Mouse (Mus musculus): ENCODE data around the gene Hfe.

Gene Hfe

DNA sequence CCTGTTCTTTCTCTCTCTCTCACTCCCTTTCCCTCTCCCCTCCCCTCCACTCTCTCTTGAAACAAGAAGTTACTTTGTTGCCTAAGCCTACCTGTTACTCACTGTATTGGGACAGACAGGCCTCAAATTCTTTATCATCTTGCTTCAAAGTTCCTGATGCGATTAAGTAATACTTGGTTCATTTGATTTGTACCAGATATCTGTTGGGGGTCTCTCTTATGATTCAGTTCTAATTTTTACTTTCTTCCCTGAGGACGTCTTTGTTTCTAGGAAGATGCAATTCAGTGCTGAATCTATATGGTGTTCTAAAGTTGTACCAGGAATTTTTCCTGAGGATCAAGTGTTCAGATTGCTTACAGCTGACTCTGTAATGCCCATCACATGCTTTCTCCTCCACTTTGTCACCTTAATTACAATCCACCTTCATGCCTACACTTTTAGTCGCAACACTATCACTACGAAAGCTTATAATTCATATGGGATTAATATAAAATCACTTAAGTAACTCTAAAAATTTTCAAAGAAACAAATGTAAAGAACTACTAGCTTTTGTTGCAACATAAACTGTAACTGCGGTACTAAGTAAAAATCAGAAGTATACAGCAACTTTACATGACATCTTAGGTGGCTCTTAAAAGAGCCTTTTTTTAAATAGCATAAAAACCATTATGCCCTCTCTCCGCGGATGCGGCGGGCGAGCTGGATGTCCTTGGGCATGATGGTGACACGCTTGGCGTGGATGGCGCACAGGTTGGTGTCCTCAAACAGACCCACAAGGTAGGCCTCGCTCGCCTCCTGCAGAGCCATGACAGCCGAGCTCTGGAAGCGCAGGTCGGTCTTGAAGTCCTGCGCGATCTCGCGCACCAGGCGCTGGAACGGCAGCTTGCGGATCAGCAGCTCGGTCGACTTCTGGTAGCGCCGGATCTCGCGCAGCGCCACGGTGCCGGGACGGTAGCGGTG, 34.0 kb upstream of the Hfe start:
- no peak for DNase-seq

DNA sequence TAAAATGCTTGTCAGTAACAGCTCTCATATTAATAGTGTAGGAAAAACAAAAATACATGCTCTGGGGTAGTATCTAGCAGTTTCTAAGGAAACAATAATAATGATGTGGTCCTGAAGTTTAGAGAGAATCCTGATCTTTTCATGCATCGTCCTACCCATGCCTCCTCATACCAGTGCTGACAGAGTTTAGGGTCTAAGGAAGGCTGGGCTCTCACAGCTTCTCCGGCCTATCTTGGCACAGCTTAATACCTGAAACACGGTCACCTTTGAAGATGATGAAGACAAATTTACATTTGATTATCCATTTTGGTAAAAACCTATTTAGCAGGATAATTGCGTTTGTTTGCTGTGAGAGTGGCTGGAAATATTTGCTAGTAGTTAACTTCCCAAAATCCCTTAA, 33.3 kb upstream of the Hfe start:
- DNase-seq, result no peak

DNA sequence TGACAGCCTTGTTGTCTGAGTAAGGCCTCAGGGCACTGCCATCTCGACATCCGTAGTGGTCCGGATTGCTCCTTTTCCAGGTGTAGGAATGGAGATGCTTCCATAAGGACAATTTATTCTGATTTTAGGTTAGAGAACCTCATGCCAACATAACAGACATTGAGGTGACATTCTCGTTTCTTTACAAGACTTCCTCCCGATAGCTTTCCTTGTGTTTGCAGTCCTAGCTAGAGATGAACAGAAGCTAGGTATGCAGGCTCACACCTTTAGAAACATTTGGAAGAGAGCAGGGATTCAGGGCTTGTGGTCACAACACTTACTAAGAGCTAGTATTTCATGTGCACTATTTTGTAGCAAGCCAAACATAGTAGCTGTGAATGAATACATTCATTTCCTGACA, 32.6 kb upstream of the Hfe start:
- DNase-seq, result no peak

DNA sequence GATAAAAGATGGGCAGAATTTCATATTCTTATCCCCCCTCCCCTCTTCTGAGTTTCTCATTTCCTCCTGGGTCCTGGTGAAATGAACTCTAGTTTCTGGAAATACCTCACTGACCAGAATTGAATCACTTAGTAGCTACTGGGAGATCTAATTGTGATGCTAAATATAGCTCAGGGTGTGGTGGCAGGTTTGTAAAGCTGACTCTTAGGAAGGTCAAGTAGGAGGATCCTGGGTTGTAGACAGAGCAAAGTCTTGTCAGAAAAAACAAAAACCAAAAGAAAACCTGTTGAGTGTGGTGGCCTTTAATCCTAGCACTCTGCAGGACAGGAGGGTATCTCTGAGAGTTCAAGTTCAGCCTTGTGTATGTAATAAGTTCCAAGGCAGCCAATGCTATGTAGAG, 31.4 kb upstream of the Hfe start:
- DNase-seq, result peak; percentile 40

DNA sequence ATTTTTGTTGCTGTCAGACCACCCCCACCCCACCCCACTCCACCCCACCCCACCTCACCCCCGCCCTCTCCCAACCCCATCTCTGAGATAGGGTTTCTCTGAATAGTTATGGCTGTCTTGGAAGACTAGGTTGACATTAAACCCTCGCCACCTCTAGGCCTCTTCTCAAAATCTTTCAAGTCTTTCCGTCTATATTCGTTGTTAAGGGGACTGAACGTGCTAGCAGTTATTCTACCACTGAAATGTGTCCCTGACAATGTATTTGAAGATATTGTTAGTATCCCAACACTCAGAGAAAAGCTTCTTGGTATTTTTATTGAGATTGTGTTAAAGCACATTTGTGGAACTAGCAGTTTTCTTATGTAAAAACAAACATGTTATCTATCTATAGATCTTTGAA, 30.3 kb upstream of the Hfe start:
- peak; percentile 25 for DNase-seq

DNA sequence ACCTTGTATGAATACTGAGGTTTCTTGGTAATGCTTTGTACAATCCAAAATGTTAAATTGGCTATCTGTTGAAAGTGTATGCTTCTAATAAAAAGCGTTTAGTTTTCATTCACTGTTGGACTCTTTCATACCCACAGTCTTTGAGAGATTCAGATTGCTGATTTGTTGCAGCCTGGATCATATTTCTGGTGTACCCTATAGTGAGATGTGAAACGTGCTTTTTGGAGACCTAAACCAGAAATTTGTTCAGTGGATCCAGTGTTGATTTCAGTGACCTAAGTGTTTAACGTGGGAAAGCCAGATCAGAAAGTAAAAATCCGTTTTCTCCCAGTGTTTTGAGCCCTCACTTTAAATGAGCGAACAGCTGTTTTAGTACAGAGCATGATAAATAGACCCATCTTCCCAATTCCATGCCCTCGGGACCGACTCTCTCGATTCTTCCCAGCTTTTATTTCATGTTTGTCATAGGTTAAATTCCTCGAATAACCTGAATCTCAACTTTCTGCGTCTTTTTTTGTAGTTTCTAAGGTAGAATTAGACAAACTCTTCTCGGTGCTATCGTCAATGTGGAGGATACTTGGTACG, 29.7 kb upstream of the Hfe start:
- DNase-seq, result peak; percentile 52

DNA sequence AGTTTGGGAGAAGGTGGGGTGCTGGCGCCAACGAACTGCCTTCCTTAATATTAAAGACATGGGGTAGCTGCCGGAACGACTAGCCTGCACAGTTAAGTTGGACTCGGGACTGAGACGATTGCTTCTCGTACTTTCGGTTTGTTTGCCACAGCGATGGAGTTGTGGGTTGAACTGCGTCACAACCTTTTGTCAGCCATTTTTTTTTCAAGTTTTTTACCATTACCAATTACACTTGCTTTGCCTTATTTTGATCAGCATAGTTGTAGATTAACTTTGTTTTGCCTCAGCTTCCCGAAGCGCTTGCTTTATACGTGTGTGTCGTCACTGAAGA, 29.2 kb upstream of the Hfe start:
- DNase-seq, result no peak

DNA sequence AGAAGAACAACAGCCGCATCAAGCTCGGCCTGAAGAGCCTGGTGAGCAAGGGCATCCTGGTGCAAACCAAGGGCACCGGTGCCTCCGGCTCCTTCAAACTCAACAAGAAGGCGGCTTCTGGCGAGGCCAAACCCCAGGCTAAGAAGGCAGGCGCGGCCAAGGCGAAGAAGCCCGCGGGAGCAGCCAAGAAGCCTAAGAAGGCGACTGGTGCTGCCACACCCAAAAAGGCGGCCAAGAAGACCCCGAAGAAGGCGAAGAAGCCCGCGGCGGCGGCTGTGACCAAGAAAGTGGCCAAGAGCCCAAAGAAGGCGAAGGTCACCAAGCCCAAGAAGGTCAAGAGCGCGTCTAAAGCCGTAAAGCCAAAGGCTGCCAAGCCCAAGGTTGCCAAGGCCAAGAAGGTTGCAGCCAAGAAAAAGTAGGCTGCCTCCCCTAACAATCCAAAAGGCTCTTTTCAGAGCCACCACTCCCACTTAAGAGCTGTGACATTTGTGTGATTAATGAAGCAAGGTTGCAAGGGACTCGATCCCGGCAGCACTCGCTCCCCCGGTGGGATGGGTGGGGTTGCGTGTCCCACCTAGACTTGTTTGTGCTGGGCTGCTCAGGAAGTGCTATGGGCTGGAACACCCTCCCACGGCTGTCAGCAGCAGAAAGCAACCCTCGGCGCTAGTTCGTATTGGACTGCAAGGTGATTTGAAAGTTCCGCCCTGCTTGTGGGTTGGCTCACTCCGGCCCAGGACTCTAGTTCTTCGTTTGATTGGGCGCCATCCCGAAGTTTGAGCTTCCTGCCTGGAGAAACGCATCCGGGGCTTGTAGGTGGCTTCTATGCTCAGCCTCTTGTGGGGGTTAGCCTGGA, 28.6 kb upstream of the Hfe start:
- peak; percentile 100 for DNase-seq

DNA sequence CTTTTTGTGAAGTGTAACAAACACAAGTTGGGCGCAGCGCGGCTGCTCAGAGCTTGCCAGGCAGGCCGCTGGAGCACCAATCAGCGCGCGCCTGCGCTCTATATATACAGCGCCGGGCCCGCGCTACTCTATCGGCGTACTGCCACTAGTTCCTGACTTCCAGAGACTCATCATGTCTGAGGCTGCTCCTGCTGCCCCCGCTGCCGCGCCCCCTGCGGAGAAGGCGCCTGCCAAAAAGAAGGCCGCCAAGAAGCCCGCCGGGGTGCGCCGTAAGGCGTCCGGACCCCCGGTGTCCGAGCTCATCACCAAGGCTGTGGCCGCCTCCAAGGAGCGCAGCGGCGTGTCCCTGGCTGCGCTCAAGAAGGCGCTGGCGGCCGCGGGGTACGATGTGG, 28.0 kb upstream of the Hfe start, which contains the start of gene Hist1h1c:
Gene Hist1h1c, plus strand, starts transcription at position 132 of the 392 bp plus-strand sequence.
- DNase-seq, result peak; percentile 100

DNA sequence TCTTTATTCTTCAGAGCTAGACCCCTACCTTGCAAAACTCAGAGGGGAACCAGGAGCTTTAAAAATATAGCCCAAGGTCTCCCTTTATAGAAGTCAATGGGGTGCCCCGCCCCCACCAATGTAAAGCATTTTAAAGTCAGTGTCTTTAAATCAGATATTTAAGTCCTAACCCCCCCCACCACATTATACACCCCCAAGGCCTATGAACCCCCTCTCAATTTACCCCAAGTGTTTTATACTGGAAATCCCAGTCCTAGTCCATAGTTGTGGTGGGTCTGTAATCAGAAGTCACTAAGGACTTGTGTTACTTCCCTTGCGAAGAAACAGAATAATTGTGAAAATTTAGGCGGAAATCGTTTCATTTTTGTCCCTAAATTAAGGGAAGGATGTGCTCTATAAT, 27.4 kb upstream of the Hfe start:
- DNase-seq, result peak; percentile 87

DNA sequence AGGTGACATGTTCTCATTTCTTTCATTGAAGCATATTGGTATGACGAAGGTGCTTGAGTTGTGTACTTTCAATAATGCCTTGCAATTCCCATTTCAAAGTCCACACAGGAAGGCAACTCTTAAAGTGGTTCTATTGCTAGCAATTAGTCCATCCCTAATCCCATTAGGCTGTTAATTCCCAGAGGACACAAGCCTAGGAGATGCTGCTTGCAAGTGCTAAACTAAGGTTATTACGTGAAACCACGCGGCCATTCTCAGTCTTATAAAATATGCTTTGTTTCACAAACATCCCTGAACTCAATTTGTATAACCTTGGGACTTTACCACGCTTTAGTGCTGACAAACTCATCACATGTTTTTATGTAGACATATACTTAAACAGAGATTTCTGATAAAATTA, 26.4 kb upstream of the Hfe start:
- peak; percentile 62 for DNase-seq

DNA sequence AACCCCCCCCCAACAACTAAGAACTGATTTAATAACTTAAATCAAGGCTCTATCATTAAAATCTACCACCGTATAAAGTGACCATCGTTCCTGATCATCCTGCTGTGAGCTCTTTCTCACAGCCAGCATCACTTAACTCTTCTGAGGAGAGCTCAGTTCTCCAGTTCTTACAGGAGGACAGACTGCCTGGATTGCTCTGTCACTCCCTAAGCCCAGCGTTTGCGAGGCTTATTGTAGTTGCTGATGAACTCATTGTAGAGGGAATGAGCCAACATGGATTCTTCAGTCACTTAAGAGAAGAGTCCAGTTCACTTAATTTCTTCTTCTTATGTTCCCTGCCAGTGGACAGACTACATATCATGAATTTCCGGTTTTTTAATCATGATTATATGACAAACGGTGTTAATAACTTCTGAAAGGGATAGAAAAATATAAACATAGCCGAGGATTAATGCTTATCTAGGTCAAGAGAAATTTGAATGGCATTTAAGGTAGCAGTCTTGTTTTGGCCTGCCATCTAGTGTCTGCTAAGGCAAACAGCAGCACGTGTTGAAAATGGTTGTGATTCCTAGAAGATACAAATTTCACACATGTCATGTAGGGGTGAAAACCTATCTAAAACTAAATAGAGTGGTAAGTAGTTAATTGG, 21.6 kb upstream of the Hfe start:
- peak; percentile 81 for DNase-seq

DNA sequence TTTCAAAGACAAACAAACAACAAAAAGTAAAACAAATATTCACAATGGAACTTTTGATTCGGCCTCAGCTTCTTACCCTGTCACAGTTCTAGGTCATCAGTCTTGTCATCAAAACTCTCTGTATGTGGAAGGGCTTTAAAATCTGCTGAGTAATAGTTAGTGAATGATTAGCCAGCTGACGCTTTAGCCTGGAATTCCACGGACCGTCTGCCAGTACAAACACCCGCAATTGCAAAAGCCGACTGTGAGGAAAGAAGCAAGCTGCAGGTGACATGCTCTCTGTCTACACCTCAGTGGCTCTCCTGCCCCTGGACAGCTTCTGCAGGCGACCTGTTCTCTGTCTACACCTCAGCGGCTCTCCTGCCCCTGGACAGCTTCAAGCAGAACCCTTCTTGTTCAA, 19.8 kb upstream of the Hfe start:
- peak; percentile 93 for DNase-seq

DNA sequence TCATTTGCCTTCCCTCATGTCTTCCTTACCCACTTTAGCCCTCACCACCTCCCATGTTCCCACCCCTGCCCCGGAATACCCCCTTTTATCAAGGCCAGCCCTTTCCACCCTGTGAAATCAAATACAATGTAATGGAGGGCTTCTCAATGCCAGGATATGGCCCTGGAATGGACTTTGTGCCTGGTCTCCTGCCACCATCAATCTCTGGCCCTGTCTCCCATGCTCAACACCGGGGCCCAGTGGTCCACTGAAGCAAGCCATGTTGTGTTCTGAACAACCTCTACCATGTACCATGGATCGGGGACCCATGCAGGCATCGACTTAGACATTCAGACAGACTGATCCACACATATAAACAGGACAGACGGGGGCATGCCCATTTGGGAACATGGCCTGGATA, 19.1 kb upstream of the Hfe start:
- peak; percentile 87 for DNase-seq

DNA sequence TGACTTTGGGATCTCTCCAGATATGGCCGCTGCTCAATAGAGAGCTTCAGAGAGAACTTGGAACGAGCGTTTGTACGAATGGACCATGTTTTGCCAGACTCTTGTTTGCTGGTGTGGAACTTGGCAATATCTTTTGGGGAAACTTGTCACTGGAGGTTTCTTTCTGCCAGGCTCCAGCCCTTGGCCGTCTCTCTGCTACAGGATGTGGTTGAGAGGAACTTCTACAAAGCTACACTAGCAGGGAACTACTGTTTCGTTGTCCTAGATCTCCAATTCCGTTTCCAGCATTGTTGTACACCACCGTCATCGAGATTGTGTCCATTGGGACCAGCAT, 18.5 kb upstream of the Hfe start:
- DNase-seq, result peak; percentile 96

DNA sequence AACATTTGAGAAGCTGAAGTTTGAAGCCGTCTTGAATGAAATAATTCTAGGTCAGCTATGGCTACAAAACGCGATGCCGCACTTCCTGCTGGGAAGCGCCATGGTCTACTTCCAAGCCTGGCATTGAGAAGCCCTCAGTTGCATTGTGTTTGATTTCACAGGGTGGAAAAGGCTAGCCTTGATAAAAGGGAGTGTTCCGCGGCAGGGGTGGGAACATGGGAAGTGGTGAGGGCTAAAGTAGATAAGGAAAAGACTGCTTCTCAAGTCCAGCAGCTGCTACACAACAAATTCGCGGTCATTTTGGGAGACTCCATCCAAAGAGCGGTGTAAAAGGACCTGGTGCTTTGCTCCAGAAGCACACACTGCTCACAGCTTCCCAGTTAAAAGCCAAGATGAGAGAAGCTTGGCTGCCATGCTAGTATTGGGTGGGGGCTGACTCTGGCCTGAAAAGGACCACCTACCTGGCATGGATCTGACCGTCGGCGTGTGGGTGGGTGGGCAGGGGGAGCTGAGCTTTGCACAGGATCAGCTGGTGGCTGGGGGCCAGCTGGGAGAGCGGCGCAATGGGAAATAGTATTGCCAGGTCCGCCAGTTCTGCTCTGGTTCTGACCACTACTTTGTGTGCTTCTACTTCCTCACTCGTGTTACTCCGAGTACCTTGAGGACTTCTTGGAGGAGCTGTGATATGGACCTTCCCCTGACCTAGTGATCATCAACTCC, 18.0 kb upstream of the Hfe start:
- peak; percentile 91 for DNase-seq

DNA sequence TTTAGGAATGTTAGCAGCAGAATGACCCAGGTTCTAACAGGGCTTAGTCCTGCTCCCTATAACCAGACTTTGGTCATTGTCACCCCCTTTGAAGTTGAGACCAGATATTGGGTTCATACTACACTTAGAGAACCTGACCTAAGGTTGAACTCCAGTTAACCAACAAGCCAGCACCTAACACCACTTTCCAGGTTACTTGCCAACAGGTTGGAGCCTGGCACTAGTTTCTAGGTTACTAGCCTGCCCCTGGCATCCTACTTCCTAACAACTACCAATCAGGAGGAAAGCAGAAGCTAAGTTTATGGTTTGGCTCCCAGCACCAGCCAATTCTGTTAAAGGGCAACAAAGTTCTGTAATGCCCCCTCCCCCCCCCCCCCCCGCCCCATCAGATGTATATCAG, 14.6 kb upstream of the Hfe start:
- DNase-seq, result peak; percentile 50

DNA sequence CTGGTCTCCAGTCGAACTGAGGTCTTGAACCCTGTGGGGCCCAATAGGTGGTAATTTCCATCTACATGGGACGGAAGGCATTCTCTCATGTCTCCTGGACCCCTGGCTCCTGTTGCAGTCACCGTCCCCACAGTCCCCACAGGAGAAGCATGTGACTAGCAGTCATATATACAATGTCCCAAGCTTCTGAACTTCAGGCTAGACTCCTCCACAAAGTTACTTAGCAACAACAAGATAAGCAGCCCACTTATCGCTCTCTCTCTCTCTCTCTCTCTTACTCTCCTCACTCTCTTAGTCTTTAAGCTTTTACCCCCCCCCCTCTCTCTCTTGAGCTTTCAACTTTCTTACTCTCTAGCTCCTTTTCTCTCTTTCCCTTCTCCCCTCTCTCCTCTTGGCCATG, 13.6 kb upstream of the Hfe start:
- DNase-seq, result no peak

DNA sequence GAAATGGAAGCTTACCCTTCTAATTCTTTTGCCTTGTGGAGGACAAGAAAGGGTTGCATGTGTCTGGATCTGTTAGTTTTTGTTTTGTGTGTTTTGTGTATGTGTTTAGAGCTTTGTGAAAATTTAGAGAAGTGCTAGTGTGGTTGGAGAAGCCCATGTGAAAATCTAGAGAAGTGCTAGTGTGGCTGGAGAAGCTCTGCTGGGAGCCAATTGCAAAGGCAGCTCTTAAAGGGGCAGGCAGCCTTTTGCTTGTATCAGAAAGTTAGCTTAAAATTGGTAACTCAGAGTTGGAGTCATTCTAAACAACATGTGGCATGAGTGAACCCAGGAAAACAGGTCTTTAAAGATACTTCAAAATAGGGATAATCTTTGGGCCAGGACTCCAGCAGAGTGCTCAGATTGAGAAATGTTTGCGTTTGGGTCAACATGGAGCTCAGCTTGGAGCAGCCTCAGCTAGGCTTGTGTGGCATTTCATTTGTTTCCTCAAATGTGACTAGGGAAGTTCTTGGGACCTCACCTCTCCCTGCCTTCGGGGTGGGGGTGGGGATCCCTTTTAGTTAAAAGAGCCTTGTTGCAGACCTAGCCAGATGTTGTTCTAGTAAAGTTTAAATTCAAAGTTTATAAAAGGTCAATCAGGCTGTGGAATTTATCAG, 7.1 kb upstream of the Hfe start:
- peak; percentile 86 for DNase-seq

DNA sequence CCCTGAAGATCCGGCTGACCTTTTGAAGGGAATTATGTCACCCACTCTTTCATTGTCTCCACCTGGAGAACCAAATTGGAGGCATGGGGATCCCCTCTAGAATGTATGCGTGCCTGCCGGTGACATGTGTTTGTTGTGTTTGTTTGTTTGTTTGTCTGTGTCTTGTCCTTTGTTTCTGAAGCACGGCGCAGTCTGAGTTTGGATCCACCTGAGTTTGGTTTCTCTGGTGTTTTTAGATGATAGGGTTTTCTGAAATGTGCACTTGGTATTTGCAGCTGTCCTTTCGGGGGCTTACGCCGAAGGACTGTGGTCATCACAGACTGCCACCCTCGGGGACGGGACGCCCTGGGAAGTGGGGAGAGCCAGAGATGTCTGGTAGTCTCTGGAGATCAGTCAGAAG, 6.5 kb upstream of the Hfe start:
- peak; percentile 84 for DNase-seq

DNA sequence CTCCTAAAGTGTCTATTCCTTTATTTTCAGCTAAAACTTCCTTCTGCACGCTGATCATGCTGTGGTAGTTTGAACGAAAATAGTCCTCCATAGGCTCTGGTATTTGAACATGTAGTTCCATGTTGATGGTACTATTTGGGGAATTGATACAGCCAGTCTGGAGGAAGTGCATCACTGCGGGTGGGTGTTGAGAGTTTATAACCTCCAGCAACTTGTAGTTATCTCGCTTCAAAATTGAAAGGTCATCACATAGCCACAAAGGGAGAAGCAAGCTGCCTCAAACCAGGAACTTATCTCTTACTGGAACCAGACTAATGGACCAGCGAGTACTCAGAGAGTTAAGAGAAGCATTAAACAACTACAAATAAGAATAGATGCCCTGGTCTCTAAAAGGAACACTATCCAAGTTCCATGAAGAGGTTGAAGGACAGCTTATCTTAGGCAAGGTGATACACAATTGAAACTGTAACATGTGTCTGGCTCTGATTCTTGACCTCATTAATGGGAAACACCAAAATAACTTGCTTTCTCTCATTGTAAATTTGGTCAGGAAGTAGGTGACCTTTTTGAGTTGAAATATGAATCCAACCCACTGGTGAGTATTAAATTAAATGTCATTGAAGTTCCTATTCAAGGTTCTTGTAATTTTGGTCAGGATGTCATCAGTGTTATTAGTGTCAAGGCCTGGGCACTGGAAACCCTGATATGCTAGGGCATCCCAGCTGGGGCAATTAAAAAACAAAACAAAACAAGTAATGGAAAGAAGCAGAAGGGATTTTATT, 5.8 kb upstream of the Hfe start:
- DNase-seq, result peak; percentile 90
